Mouse (Mus musculus) cerebellum, postnatal 10 days (tissue): Measurements from ENCODE around the gene Arhgap19.
"Not testable (repeated sequence)": the region's sequence is repeated elsewhere in the genome, so short reads cannot be mapped to it uniquely, and the experiment has no call there.

Experiments
- DNase-seq, 2 experiments: peaks; one replicate each; pipeline ENCODE4 v3.0.0; 2021; ENCODE audit warnings: mixed read lengths in 2 of 2

The Arhgap19 gene

DNA sequence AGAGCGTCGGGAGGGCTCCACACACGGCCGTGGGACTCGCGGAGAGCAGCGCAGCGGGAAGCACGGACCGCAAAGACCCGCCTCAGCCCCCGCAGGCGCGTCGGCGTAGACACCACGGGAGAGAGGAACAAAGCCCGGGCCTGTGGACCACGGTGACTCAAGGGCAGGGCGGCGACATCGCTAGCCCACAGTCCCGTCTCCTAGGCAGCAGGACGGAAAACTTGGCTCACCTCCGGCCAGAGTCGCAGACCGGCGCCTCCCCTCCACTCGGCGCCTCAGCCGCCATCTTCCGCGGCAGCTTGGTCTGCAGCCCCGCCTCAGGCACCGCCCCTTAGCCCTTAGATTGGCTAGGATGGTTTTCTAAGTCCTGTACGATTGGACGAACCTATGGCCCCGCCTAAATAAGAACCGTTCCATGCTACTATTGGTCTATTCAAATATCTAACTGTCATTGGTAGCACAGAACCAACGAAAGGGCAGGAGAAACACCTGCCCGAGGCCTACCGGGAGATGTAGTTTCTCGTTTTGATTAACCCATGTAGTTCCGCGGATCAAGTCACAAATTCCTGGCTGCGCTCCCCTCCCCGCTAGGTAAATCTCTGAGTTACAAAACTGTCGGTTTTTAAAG lies at the start of gene Arhgap19:
TSS of gene Arhgap19 (minus strand) at position 306 of the 628 bp plus-strand sequence.
- DNase-seq: peak; percentile 93 to 95

DNA sequence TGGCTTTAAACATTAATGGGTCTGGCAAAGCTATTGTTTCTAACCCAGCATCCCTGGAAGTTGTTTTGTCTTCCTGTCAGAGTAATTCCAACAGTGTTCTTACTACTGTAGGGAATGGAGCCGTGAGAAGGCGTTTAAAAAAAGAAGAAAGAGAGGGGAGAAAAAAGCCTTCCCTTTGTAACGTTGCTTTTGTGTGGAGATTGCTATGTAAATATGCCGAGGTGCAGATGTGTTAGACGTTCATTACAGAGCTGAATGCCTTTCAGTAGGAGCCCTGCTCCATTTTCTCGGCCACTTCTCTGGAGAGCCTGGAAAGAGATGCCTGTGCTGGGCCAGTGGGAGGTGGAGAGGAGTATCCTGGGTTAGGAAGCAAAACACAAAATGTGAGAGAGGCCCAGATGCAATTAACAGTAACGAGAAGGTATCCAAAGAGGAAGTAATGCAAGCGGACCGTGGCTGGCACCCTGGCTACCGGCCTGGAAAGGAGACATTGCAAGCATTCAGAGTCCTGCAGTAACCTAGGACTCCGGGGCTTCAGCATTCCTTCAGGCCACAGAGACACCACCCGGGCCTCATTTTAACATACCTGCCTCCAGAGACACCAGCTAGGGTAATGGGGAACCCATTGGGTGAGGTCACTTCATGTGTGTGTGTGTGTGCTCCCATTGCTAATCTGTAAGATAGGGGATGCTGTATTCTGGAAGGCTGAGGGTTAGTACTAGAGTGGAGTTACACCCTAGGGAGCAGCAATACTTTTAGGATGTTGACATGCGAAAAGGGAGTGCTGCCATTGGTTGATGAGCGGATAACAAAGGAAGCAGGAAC lies 49.1 kb upstream of the Arhgap19 start:
- no peak for DNase-seq

- peak; percentile 22 to 26 for DNase-seq
Observed at GRCm38 (mm10) chr19:41850021-41850718, 48.3 kb upstream of the Arhgap19 start.

DNA sequence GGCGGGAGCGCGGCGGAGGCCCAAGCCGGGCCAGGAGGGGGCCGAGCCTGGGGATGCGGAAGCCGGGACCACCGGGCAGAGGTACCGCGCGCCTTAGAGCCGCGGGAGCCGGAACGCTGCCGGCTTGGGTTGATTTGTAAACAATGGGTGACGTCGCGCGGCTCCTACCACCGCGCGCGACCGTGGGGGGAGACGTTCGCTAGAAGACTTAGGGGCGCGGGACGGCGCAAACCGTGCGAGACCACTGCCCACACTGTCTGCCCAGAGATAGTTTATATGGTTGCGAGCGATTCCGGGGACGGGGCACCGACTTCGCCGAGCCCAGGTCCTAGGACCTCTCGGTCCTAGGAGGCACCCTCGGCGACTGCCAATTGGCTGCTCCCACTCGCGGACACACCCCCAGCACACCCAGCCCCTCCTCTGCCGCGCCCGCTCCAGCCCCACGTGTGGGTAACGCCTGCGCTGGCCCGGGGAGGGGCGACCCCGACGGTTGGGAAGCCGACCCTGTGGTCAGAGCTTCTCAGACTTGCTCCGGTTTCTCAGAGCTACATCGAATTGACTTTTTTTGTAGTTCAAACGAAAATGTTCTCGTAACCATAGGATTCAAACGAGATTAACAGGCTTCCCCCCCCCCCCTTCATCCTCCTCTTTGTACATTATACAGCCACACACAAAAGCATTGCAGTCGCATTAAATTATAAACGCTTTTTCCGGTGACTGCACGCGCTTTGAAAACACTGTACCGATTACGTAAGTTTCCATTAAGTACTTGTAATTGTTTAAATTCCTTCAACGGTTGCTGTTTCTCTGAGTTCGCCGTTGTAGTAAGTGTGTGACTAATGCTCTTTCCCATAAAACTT lies 46.4 kb upstream of the Arhgap19 start, which contains the start of gene Frat2:
TSS of gene Frat2 (minus strand) at position 141 of the 860 bp plus-strand sequence.
- peak; percentile 92 to 95 for DNase-seq

DNA sequence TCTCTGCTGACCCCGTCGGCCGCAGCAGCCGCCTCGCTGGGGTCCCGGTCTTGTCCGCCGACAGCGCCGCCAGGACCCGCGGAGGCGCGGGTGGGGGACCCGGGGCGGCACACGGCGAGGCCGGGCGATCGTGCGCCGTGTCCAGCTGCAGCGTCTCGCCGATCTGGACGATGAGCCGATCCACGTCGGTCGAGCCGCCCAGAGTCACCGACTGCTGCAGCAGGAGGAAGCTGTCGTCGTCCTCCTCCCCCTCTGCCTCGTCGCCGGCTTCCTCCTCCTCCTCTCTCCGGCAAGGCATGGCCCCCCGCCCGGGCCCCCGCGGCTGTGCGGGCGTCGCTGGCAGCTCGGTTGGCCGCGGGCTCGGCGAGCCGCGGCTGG lies 45.8 kb upstream of the Arhgap19 start:
- DNase-seq: not testable (repeated sequence)

DNA sequence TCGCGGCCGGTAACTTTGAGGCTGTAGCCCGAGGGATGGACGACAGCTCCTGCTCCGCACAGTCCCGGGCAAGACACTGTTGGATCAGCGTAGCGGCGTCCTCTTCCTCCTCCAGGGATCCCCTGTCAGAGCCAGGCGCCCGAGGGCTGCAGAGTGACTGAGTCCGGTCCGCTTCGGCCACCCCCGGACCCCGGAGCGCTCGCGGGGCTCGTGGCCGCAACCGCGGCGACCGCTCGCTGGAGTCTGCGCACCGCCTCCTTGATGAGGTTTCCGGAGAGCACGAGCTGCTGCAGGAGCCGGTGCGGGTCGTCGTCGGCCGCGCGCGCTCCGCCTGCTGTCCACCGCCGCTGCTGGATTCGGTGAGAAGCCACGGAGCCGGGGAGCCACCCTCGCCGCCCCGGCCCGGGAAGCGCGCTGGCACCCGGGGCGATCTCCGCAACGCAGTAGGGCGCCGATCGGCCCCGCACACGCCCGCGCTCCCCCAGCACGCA lies 45.3 kb upstream of the Arhgap19 start:
- peak; percentile 67 to 72 for DNase-seq

GRCm38 (mm10) chr19:41846366-41847090 lies 44.7 kb upstream of the Arhgap19 start:
- peak; percentile 56 to 57 for DNase-seq

DNA sequence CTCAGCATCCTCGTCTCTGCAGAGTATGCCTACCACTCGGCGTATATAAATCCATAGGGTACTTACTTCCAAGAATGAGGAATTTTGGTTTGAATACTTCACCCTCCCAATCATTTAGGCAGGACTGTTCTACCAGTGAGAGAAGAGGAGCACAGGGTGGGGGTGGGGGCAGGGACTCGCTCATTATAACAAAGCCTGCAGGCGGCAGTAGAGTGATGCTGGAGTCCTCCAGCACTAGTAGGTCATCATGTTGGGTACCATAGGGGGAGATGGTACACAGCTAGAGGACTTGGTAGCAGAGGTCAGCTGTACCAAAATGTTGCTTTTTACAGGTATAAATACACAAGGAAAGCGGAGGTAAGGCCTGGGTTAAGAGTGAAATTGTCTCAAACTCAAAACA lies 42.5 kb upstream of the Arhgap19 start:
- no peak for DNase-seq

DNA sequence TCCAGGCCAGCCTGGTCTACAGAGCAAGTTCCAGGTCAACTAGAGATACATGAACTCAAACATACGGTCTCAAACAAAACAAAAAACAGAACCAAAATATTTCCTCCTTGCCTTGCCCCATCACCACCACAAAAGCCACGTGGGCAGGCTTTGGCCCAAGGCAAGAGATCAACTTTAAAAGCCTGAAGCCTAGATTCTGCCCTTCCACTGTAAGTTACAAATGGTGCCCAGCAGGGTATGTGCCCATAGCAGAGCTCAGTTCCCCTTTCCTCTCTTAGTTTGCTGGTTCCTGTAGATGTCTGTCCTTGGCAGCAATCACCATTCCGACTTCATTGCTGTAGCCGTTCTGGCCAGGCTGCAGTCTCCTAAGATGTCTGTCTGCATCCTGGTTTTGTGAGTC lies 40.9 kb upstream of the Arhgap19 start:
- peak in 1 of 2 experiments; percentile 19 for DNase-seq

- DNase-seq: peak; percentile 71 to 74
Observed at GRCm38 (mm10) chr19:41842196-41842595, 40.3 kb upstream of the Arhgap19 start.

DNA sequence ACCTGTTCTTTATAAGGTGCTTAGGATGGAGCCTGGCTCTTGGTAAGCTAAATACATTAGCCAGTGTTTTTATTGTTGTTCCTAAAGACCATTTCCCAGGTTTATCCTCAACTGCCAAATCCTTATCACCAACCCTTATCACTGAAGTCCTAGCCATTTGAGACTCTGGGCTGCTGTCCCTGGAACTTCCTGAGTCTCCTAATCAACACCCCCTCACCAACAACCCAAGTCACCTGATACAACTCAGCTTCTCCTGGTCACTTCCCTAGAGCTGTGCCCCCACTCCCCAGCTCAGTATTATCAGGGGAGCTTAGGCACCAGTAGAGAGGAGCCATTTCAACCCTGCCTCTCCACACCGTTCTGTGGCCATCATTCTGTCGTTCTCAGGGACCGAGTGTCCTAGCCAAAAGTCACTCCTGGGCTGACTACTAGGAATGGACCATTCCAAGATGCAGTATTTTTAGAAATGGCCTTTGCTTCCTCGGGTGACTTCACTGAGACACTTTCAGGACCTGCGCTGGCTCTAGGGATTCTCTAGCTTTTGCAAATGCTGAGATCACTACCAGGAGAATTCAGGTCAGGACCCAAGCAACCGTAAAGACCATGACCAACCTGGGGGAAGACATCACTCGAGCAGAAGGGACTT lies 39.4 kb upstream of the Arhgap19 start:
- DNase-seq: no peak

DNA sequence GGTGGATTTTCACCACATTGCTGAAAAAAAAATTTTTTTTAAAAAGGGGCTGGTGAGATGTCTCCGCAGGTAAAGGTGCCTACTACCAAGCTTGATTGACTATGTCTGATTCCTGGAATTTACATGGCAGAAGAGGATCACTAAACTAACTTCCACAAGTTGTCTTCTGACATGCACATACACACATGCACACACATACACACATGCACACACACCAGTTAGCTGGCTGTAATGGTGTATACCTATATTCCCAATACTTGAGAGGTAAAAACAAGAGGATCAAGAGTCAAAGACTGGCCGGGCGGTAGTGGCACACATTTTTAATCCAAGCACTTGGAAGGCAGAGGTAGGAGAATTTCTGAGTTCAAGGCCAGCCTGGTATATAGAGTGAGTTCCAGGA lies 37.8 kb upstream of the Arhgap19 start:
- no peak for DNase-seq

DNA sequence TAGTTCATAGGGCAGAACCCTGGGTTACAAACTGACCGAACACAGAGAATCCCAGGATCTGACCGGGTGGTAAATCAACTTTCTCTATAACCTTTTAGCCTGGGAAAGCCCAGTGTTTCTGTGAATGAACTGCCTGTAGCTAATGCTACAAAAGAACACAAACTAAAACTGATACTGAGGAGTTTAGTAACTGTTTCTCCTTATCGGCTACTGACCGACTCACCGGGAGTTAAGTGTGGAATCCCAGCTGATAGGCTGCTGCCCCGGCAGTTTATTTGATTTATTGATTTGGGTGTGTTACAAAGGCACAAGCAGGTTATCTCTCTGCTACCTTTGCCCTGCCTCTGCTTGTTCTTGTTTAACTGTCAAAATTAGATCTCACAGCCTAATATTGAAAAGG lies 37.0 kb upstream of the Arhgap19 start:
- no peak for DNase-seq

DNA sequence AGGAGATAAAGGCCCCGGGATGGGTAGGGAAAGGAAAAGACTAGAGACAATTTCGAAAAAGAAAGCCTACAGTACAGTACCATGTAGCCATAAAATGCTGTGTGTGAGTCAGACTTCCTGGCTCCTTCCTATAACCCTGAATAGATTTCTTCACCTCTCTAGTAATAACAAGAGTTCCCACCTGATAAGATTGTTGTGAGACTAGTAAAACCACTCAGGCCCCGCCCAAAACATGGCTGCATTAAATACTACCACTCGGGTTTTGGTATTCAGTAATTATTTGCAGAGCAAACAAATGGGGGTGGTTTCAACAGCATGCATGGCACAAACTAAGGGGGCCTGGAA lies 36.0 kb upstream of the Arhgap19 start:
- DNase-seq: no peak

GRCm38 (mm10) chr19:41837194-41837916 lies 35.5 kb upstream of the Arhgap19 start:
- no peak for DNase-seq

DNA sequence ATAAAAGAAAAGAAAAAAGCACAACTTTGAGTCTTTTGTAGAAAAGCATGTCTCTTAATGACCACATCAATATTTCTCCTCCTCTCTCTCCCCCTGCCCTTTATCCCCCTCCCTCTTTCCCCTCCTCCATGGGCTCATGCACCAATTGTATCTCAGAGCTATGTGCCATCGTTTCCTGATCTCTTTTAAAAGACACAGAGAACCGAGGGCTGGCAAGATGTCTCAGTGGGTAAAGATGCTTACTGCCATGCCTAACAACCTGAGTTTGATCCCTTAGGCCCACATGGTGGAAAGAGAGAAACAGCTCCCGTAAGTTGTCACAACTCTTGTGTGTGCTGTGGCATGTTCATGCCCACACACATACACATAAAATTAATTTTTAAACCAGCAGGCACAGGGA lies 34.9 kb upstream of the Arhgap19 start:
- no peak for DNase-seq

DNA sequence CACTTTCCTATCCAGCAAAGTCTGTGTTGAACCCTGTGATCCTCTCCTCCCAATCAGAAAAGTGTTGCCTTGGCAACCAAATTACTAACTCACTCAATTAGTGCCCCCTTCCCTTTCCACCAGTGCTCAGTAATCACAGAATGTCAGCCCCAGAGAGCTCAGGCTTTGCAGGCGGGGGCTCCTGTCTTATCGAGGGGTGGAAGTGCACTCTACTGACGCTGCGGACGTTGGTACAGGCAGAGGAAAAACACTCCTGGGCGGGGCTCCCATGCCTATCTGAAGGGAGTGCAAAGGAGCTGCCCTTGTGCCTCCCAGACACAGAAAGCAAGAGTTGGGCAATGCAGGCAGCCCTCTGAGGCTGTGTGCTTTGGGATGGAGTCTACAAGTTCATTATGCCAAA lies 34.0 kb upstream of the Arhgap19 start:
- DNase-seq: peak; percentile 18 to 19

DNA sequence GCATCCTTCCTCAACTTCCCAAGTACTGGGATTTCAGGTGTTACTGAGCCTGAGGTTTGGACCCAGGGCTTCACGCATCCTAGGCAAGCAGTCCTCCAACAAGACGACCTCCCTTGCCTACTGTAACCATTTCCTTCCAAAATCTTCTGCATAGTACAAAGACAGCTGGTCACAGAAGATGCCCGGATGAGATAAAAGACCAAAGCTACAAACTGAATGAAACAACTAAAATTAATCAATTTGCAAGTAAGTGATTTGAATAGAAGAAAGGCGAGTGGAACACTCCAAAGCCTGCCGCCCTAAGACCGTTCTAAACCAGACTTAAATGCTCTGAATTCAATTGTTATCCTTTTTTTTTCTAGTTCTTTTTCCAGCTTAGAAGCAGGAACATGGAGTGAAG lies 33.6 kb upstream of the Arhgap19 start:
- DNase-seq: no peak

GRCm38 (mm10) chr19:41832501-41833201 lies 30.8 kb upstream of the Arhgap19 start:
- no peak for DNase-seq
